In the genomic region with DNA sequence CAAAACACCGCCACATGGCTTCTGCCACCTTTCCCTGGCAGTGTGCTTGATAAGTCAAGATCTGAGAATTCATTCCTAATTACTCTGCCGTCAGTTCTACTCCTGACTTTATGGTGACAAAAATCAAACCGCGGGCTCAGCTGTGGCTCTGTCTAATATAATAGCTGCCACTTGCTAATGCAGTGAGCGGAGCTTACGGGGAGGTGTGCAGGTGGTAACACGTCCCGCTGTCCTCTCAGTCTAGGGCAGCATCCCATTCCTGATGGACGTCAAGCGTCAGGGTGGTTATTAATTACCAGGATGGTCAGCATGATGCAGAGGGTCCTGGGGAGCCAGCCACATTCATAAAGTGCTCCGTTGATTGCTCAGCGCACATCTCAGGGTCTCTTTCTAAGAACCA, we compare ENCODE assay signal across 17 mouse cellular contexts.
A peak's percentile ranks its signal among the peaks of the same experiment; 100 is the strongest.
DNase-seq lines count a peak whose midpoint lies in the region; ATAC-seq lines count a peak whose summit lies in the region.
"Had no signal": no experiment of that assay in that cellular context is flagged by ENCODE, and none has a peak within 500 bp of the region (broad histone marks: within the 10 kb centered on the region; RNA-seq: fewer than 3 reads in every experiment).

No protein-coding gene starts in this region.

- no peak overlapping the region for H3K4me3 ChIP-seq in midbrain, embryonic 14.5 days (replicated peaks; ENCODE audit: low read depth, low read length)
- H3K4me3 ChIP-seq in midbrain, embryonic 10.5 days = no peak overlapping the region
- H3K4me3 ChIP-seq in hindbrain, embryonic 12.5 days = no peak overlapping the region
- H3K4me3 ChIP-seq in limb, embryonic 11.5 days (ENCODE audit: low read depth, low read length) = no peak overlapping the region

- 54% methylated on average over 12 of the region's 12 CpGs for WGBS in midbrain, embryonic 14.5 days
- WGBS in midbrain, embryonic 10.5 days = 79% methylated on average over 12 of the region's 12 CpGs
- WGBS in hindbrain, embryonic 12.5 days = 47% methylated on average over 12 of the region's 12 CpGs
- 27% methylated on average over 12 of the region's 12 CpGs for WGBS in limb, embryonic 11.5 days

- DNase-seq in embryo, embryonic 11 days = peak; percentile 24
- no peak for DNase-seq in embryo, embryonic 9.5 days (ENCODE audit: extremely low spot score)
- no peak for DNase-seq in midbrain, embryonic 14.5 days
- DNase-seq in midbrain, embryonic 10.5 days (ENCODE audit: low spot score) = no peak
- DNase-seq in limb, embryonic 11.5 days (ENCODE audit: low spot score) = peak; percentile 38
- DNase-seq in left cerebral cortex, adult 18-20 months (ENCODE audit: low spot score in 2 of 2) = no peak
- DNase-seq in kidney, postnatal 25 days = no peak
- DNase-seq: adrenal gland, postnatal 25 days; cerebellum, adult 2 months; kidney, adult 11 months; layer of hippocampus, postnatal 36 days; liver, postnatal 0 days; lung, postnatal 10 days; right cerebral cortex, postnatal 4 days had no signal

- no peak overlapping the region for H3K4me2 ChIP-seq in midbrain, embryonic 14.5 days (ENCODE audit: low read length)
- H3K4me2 ChIP-seq in hindbrain, embryonic 12.5 days (replicated peaks) = no peak overlapping the region
- no peak overlapping the region for H3K4me2 ChIP-seq in limb, embryonic 11.5 days (ENCODE audit: low read depth, severe bottlenecking)

- peaks cover 30% of the 10 kb centered on the region for H3K4me1 ChIP-seq in midbrain, embryonic 14.5 days (ENCODE audit: control insufficient read depth, insufficient read depth, low read length)
- H3K4me1 ChIP-seq in midbrain, embryonic 10.5 days = peaks cover 33% of the 10 kb centered on the region
- peaks cover 14% of the 10 kb centered on the region for H3K4me1 ChIP-seq in hindbrain, embryonic 12.5 days
- peaks cover 19% of the 10 kb centered on the region for H3K4me1 ChIP-seq in limb, embryonic 11.5 days (ENCODE audit: control insufficient read depth, insufficient read depth, low read length)

- H3K27ac ChIP-seq in midbrain, embryonic 14.5 days (replicated peaks; ENCODE audit: low read depth, low read length) = 0 out of 2 replicates have a peak overlapping the region, but pooled peaks have one; percentile 32
- no peak overlapping the region for H3K27ac ChIP-seq in midbrain, embryonic 10.5 days (replicated peaks)
- no peak overlapping the region for H3K27ac ChIP-seq in hindbrain, embryonic 12.5 days
- H3K27ac ChIP-seq in limb, embryonic 11.5 days (replicated peaks; ENCODE audit: low read depth, low read length) = no peak overlapping the region

- no peaks in the 10 kb centered on the region for H3K9me3 ChIP-seq in midbrain, embryonic 14.5 days (ENCODE audit: control insufficient read depth, low read length)
- no peaks in the 10 kb centered on the region for H3K9me3 ChIP-seq in midbrain, embryonic 10.5 days (replicated peaks)
- H3K9me3 ChIP-seq in hindbrain, embryonic 12.5 days (replicated peaks) = no peaks in the 10 kb centered on the region
- no peaks in the 10 kb centered on the region for H3K9me3 ChIP-seq in limb, embryonic 11.5 days (ENCODE audit: control insufficient read depth, low read length)

- no peaks in the 10 kb centered on the region for H3K36me3 ChIP-seq in midbrain, embryonic 14.5 days (ENCODE audit: control insufficient read depth, insufficient read depth, low read length)
- H3K36me3 ChIP-seq in midbrain, embryonic 10.5 days = no peaks in the 10 kb centered on the region
- H3K36me3 ChIP-seq in hindbrain, embryonic 12.5 days = no peaks in the 10 kb centered on the region
- no peaks in the 10 kb centered on the region for H3K36me3 ChIP-seq in limb, embryonic 11.5 days (ENCODE audit: control insufficient read depth, insufficient read depth, low read length)
- H3K36me3 ChIP-seq: G1E had no signal

- no peaks in the 10 kb centered on the region for H3K27me3 ChIP-seq in midbrain, embryonic 14.5 days (ENCODE audit: control insufficient read depth, insufficient read depth, low read length)
- H3K27me3 ChIP-seq in midbrain, embryonic 10.5 days (ENCODE audit: low read depth, poor library complexity, severe bottlenecking) = no peaks in the 10 kb centered on the region
- H3K27me3 ChIP-seq in hindbrain, embryonic 12.5 days = no peaks in the 10 kb centered on the region
- no peaks in the 10 kb centered on the region for H3K27me3 ChIP-seq in limb, embryonic 11.5 days (ENCODE audit: control insufficient read depth, insufficient read depth, low read length)

- no peak overlapping the region for H3K9ac ChIP-seq in midbrain, embryonic 14.5 days (replicated peaks; ENCODE audit: low read length)
- no peak overlapping the region for H3K9ac ChIP-seq in hindbrain, embryonic 12.5 days
- no peak overlapping the region for H3K9ac ChIP-seq in limb, embryonic 11.5 days (ENCODE audit: low read length)
- H3K9ac ChIP-seq: liver, postnatal 0 days had no signal

- ATAC-seq in midbrain, embryonic 14.5 days (ENCODE audit: low FRiP score, low TSS enrichment) = no peak
- ATAC-seq in hindbrain, embryonic 12.5 days (ENCODE audit: low FRiP score) = peak; percentile 67
- ATAC-seq in limb, embryonic 11.5 days (ENCODE audit: insufficient number of reproducible peaks, low FRiP score, low TSS enrichment, low read depth) = no peak
- ATAC-seq: activated CD4-positive, CD25-positive, alpha-beta regulatory T cell, adult 4 months; liver, postnatal 0 days had no signal

Comparison
In these comparisons a context has a peak if more than half of its experiments do, and no peak if none do; other contexts are left out.
1. DNase-seq: peak in embryo, embryonic 11 days (single experiment) and limb, embryonic 11.5 days (single experiment); none in embryo, embryonic 9.5 days (single experiment), midbrain, embryonic 14.5 days (single experiment), midbrain, embryonic 10.5 days (single experiment), left cerebral cortex, adult 18-20 months (0 of 2) and kidney, postnatal 25 days (0 of 2).